Mouse (Mus musculus) ES-E14 (cell line): ENCODE measurements around the gene Mbnl1. TPM values are rescaled to one million over a fixed set of nuclear protein-coding genes. Genes with fewer than 3 reads are reported as not detected.

Experiments
- DNase-seq: peaks from one replicate; pipeline ENCODE4 v3.0.0-alpha.2; 2013; ENCODE audit warnings: low read depth, low spot score
- H3K27ac ChIP-seq: 2 replicates; pipeline ENCODE4 v1.5.1; 2012; ENCODE audit warnings: low read depth, mild to moderate bottlenecking, low read length, moderate library complexity, mixed read lengths; ENCODE audit not compliant: poor library complexity, insufficient read depth, severe bottlenecking
- H3K36me3 ChIP-seq: 2 replicates; pipeline ENCODE4 v1.6.1; 2012; ENCODE audit warnings: mild to moderate bottlenecking, low read length, moderate library complexity, mixed read lengths; ENCODE audit not compliant: control insufficient read depth, poor library complexity, insufficient read depth, severe bottlenecking
- H3K4me1 ChIP-seq, 2 experiments: fragments of 150-350 bp in 1 of 2; sonication (generic) in 1 of 2; 2 replicates each; pipeline ENCODE4 v1.6.1; 2012; ENCODE audit warnings: low read length in 2 of 2, mild to moderate bottlenecking in 1 of 2, mixed read lengths in 1 of 2; ENCODE audit not compliant: control insufficient read depth in 2 of 2, insufficient read depth in 2 of 2, poor library complexity in 1 of 2
- H3K4me3 ChIP-seq, 2 experiments: fragments of 150-350 bp in 1 of 2; sonication (generic) in 1 of 2; 2 replicates each; pipeline ENCODE4 v1.5.1; 2012; ENCODE audit warnings: low read length in 2 of 2, low read depth in 1 of 2, mild to moderate bottlenecking in 1 of 2, mixed read lengths in 1 of 2; ENCODE audit not compliant: insufficient read depth in 1 of 2, poor library complexity in 1 of 2, severe bottlenecking in 1 of 2
- H3K9ac ChIP-seq: 2 replicates; pipeline ENCODE4 v1.6.1; 2012; ENCODE audit warnings: low read depth, mild to moderate bottlenecking, low read length, mixed read lengths; ENCODE audit not compliant: poor library complexity, insufficient read depth, severe bottlenecking
- H3K9me3 ChIP-seq: fragments of 150-350 bp; sonication (generic); 2 replicates; pipeline ENCODE4 v1.6.1; 2012; ENCODE audit warnings: low read depth, mild to moderate bottlenecking, low read length; ENCODE audit not compliant: control insufficient read depth, insufficient read depth
- CHD2 ChIP-seq: IDR thresholded peaks from 2 replicates; pipeline ENCODE4 v1.6.1; 2014; ENCODE audit warnings: mild to moderate bottlenecking, low read depth, low read length, inconsistent platforms
- HCFC1 ChIP-seq: IDR thresholded peaks from 2 replicates; pipeline ENCODE4 v1.6.1; 2012; ENCODE audit warnings: low read length, inconsistent platforms, borderline replicate concordance; ENCODE audit not compliant: insufficient read depth
- MAFK ChIP-seq: IDR thresholded peaks from 2 replicates; pipeline ENCODE4 v1.6.1; 2014; ENCODE audit warnings: mild to moderate bottlenecking, low read depth, low read length, inconsistent platforms; ENCODE audit not compliant: insufficient read depth
- ZC3H11A ChIP-seq: IDR thresholded peaks from 2 replicates; pipeline ENCODE4 v1.6.1; 2012; ENCODE audit warnings: low read depth, mild to moderate bottlenecking, inconsistent platforms, low read length, borderline replicate concordance
- ZNF384 ChIP-seq: IDR thresholded peaks from 2 replicates; pipeline ENCODE4 v1.6.1; 2012; ENCODE audit warnings: low read depth, low read length, inconsistent platforms
- in situ Hi-C, 2 experiments: fragments of 600-800 bp; cut with MboI; formaldehyde crosslinking; loops; one replicate each; pipeline ENCODE4 v1.15.1; 2025; ENCODE audit warnings: low sequenced_read_pairs in 2 of 2, inconsistent platforms in 1 of 2; ENCODE audit not compliant: unreplicated experiment in 2 of 2
- total RNA-seq: library from RNA; depleted of rRNA; stranded (reverse); fragments of 300-350 nt; gene quantifications from 2 replicates; pipeline ENCODE4 v1.2.3, GENCODE M21; 2012

Mbnl1 gene
- total RNA-seq, 1 experiment: 27.0 TPM

DNA sequence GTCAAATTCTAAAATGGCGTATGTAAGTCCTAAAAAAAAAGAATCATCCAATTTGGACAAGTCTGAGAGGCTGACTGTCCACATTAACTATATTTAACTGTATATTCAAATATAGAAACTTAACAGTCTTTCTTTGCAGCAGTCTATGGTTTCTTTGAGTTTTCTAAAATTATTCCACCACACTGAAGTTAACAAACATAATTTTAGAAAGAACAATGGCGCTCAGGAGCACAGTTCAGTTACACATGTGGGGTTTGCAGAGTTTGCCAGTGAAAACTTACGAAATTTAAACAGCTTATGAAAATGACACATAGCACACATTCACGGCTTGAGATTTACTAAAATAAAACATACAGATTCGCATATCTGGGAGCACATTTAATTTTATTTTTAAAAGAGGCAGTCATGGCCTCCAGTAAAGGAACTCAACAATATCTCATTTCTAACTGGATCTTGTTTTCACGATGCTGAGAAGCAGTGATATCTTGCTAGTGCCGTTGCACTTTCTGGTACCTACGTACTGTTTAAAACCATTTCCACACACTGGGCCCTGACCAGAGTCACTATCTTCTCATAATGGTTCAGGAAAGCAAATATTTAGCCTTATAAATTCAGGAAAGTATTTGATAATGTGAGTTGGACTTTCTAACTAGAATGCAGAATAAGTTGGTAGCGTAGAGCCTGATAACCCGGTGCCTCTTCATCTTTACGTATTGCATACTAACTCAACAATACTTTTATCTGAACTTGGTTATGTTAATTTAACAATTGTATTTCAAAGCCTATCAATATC is 1.4 kb downstream of the Mbnl1 start:
- H3K9me3 ChIP-seq: no peaks in the 10 kb centered on the region
- no peak overlapping the region for H3K27ac ChIP-seq
- DNase-seq: no peak
- H3K36me3 ChIP-seq: no peaks in the 10 kb centered on the region
- in situ Hi-C loops: no loop called here
- TF ChIP-seq HCFC1 (no peak), ZC3H11A (no peak), ZNF384 (no peak), MAFK (no peak), CHD2 (no peak)
- no peak overlapping the region for H3K4me3 ChIP-seq
- no peak overlapping the region for H3K9ac ChIP-seq
- no peaks in the 10 kb centered on the region for H3K4me1 ChIP-seq

- TF ChIP-seq ZC3H11A (no peak), HCFC1 (no peak), ZNF384 (no peak), CHD2 (no peak), MAFK (no peak)
These were observed 2.0 kb downstream of the Mbnl1 start for GRCm38 (mm10) chr3:60474654-60474972.

DNA sequence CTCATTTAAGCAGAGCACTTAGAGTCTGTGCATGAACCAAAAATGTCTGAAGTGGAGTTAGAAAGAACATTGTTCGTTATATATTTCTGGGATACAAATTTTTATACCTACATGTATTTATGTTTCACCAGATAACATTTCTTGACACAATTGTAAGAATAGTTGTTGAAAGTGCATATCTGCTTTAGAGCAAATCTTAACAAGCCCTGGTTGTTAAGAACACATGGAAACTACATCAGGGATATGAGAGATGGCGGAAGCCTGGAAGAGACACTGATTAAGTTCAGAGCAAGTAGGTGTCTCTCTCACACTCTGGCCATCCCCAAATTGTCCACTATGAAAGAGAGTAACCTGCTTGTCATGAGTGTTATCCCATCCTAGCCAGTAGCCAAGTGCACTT is 2.4 kb downstream of the Mbnl1 start:
- TF ChIP-seq ZC3H11A (no peak), ZNF384 (no peak), HCFC1 (no peak)
- no peaks in the 10 kb centered on the region for H3K4me1 ChIP-seq

More at GRCm38 (mm10) chr3:60474654-60474972, 2.0 kb downstream of the Mbnl1 start:
- Histone ChIP-seq H3K4me3 (no peak overlapping the region), H3K27ac (no peak overlapping the region), H3K9me3 (no peaks in the 10 kb centered on the region), H3K4me1 (no peaks in the 10 kb centered on the region), H3K9ac (no peak overlapping the region), H3K36me3 (no peaks in the 10 kb centered on the region)
- in situ Hi-C loops: no loop called here
- no peak for DNase-seq

DNA sequence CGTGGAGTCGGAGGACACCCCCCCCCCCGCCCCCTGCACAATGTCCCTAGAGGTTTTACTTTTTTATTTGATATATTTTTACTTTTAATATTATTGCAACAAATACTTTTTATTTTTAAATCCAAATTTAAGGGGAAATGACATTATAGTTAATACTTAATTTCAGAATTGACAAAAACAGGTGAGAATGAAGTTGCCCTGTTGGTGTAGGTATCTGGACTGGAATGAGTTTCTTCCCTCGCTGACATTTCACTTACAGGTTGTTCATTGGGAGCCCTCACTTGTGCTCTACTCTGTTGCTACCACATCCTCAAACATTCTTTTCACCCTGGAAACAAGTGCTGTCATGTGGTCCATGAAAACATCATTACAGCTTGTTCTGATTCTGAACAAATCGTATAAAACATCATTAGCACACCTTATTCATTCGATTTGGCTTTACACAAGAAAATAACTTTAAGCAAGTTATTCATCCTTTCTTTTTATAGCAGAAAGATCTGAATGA is 4.2 kb downstream of the Mbnl1 start:
- Histone ChIP-seq H3K27ac (no peak overlapping the region), H3K4me1 (no peaks in the 10 kb centered on the region), H3K36me3 (no peaks in the 10 kb centered on the region), H3K4me3 (no peak overlapping the region), H3K9ac (no peak overlapping the region), H3K9me3 (no peaks in the 10 kb centered on the region)
- no peak for DNase-seq
- in situ Hi-C loops: no loop called here
- TF ChIP-seq MAFK: no peak
- TF ChIP-seq ZC3H11A: no peak

More for the DNA sequence above, 2.4 kb downstream of the Mbnl1 start:
- Histone ChIP-seq H3K4me3 (no peak overlapping the region), H3K9me3 (no peaks in the 10 kb centered on the region), H3K27ac (no peak overlapping the region), H3K36me3 (no peaks in the 10 kb centered on the region), H3K9ac (no peak overlapping the region)
- in situ Hi-C loops: no loop called here
- DNase-seq: no peak

GRCm38 (mm10) chr3:60478433-60478832 is 5.8 kb downstream of the Mbnl1 start:
- no peak for TF ChIP-seq CHD2
- no peak for TF ChIP-seq HCFC1
- TF ChIP-seq ZNF384: no peak
- TF ChIP-seq ZC3H11A: no peak
- TF ChIP-seq MAFK: no peak
- in situ Hi-C loops: no loop called here
- no peak for DNase-seq

More at GRCm38 (mm10) chr3:60478433-60478832, 5.8 kb downstream of the Mbnl1 start:
- no peak overlapping the region for H3K4me3 ChIP-seq
- H3K9me3 ChIP-seq: no peaks in the 10 kb centered on the region
- no peaks in the 10 kb centered on the region for H3K36me3 ChIP-seq
- H3K4me1 ChIP-seq: no peaks in the 10 kb centered on the region
- H3K27ac ChIP-seq: no peak overlapping the region
- H3K9ac ChIP-seq: no peak overlapping the region
